Mouse (Mus musculus) embryonic stem cell, embryonic (primary cell): Measurements from ENCODE around the gene Traip.

Source experiments
- CTCF ChIA-PET, 4 experiments: fragments of 300-600 bp in 2 of 4; fragments of 350-600 bp in 2 of 4; sonication (Branson Sonifier 250); formaldehyde crosslinking; loops; one replicate each; lab custom pipeline; 2022; ENCODE audit warnings: inconsistent platforms in 2 of 4; lab: Charles Lee
- POLR2A ChIA-PET, 4 experiments: fragments of 300-600 bp in 2 of 4; fragments of 350-600 bp in 2 of 4; sonication (Branson Sonifier 250); formaldehyde crosslinking; loops; one replicate each; lab custom pipeline; 2022; ENCODE audit warnings: antibody characterized with exemption in 4 of 4, inconsistent platforms in 1 of 4; lab: Charles Lee

The Traip gene

DNA sequence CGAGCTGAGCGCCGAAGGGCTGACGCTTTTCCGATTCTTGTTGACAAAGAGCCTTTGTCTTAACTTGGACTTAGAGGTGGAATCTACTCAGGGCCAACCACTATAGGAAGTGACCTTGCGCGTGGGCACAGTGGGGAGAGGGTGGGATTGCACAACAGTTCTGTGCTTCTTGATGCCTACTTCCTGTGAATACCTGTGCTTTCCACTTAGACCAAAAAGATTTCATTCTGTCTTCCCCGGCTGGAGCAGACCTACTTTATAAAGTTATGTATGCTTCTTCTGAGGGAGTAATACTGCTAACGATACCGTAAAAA is at the start of gene Traip:
Traip (plus strand) TSS at position 215 of the 314 bp plus-strand sequence.
- CTCF ChIA-PET = interaction anchor here in 3 of 4 experiments (0.6 to 3.5 kb wide), 7 partner anchors 11 to 95 kb away, joined by 3 to 25 read pairs (median 4); partner anchors contain the start of gene Inka1 (in 1 of the 3)
- POLR2A ChIA-PET = interaction anchor here in 2 of 4 experiments (0.8 to 3.4 kb wide), 18 partner anchors 10 to 144 kb away, joined by 3 to 46 read pairs (median 4); partner anchors contain the start of genes Apeh (in 1 of the 2), Inka1 (in 1 of the 2), Ip6k1 (in 1 of the 2) and Mon1a (in 1 of the 2)

DNA sequence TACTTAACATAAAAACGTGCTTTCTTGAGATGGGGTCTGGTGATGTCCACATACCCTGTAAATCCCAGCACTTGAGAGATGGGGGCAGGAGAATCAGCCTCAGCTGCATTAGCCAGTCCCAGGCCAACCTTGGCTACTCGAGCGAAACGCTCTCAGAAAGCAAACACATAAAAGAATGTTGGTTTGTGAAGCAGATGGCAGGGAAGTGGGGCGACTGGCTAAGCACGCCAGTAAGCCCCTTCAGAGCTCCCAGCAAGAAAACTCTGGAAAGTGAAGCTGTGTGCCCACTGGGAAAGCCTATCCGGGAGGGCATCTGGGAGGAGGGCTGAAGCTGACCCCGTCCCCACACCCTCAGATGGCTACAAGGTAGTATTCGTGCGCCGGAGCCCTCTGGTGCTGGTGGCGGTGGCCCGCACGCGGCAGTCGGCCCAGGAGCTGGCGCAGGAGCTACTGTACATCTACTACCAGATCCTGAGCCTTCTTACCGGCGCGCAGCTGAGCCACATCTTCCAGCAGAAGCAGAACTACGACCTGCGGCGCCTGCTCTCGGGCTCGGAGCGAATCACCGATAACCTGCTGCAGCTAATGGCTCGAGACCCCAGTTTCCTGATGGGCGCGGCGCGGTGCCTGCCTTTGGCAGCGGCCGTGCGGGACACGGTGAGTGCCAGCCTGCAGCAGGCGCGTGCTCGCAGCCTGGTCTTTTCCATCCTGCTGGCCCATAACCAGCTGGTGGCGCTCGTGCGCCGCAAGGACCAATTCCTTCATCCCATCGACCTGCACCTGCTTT is 48.9 kb upstream of the Traip start:
- CTCF ChIA-PET = interaction anchor here (0.5 to 7.8 kb wide), 128 partner anchors 8 to 389 kb away, joined by 3 to 139 read pairs (median 4); partner anchors contain the start of genes Amigo3 (in 3 of the 4), Gm20661 (in 3 of the 4), Gmppb (in 3 of the 4) and Mon1a (in 3 of the 4)

DNA sequence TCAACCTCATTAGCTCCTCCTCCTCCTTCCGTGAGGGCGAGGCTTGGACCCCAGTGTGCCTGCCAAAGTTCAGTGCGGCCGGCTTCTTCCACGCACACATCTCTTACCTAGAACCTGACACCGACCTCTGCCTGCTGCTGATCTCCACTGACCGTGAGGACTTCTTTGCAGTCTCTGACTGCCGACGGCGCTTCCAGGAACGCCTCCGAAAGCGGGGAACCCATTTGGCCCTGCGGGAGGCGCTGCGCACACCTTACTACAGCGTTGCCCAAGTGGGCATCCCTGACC is 48.4 kb upstream of the Traip start:
- CTCF ChIA-PET = interaction anchor here (0.5 to 7.8 kb wide), 127 partner anchors 8 to 389 kb away, joined by 3 to 139 read pairs (median 4); partner anchors contain the start of genes Amigo3 (in 3 of the 4), Gm20661 (in 3 of the 4), Gmppb (in 3 of the 4) and Mon1a (in 3 of the 4)

More for the DNA sequence above, 48.9 kb upstream of the Traip start:
- POLR2A ChIA-PET = interaction anchor here (0.5 to 3.4 kb wide), 59 partner anchors 8 to 323 kb away, joined by 3 to 25 read pairs (median 4); partner anchors contain the start of genes Amigo3 (in 3 of the 4), Apeh (in 3 of the 4), Gmppb (in 3 of the 4) and Inka1 (in 3 of the 4)

DNA sequence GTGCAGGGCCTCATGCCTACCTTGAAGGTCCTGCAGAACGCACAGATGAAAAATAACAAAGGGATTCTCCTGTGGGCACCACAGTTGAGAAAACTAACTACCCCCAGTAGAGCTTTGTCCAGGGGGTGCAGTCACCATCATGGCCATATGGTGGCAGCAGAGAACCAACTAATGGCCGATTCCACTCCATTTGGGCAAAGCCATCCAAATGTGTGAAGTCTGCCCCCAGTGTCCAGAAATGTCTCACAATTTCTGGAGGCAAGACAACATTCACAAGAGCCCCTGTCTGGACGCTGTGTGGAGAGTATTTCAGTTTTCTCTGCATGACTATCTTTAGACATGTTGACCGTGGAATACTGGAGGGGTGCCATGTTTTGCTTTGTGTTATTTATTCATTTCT is 45.2 kb upstream of the Traip start:
- ChIA-PET POLR2A (interaction anchor here in 3 of 4 experiments (0.5 to 5.6 kb wide), 28 partner anchors 10 to 271 kb away, joined by 3 to 43 read pairs (median 4); partner anchors contain the start of genes Inka1 (in 3 of the 3), Amigo3 (in 2 of the 3) and Gmppb (in 1 of the 3)), CTCF (interaction anchor here (0.5 to 7.8 kb wide), 105 partner anchors 9 to 380 kb away, joined by 3 to 139 read pairs (median 4); partner anchors contain the start of genes Amigo3 (in 4 of the 4), Inka1 (in 3 of the 4), Ip6k1 (in 2 of the 4) and Mon1a (in 2 of the 4))

More for the DNA sequence above, 48.4 kb upstream of the Traip start:
- POLR2A ChIA-PET = interaction anchor here in 3 of 4 experiments (0.7 to 3.4 kb wide), 56 partner anchors 8 to 299 kb away, joined by 3 to 25 read pairs (median 5); partner anchors contain the start of genes Amigo3 (in 3 of the 3), Apeh (in 3 of the 3), Gmppb (in 3 of the 3) and Inka1 (in 3 of the 3)

DNA sequence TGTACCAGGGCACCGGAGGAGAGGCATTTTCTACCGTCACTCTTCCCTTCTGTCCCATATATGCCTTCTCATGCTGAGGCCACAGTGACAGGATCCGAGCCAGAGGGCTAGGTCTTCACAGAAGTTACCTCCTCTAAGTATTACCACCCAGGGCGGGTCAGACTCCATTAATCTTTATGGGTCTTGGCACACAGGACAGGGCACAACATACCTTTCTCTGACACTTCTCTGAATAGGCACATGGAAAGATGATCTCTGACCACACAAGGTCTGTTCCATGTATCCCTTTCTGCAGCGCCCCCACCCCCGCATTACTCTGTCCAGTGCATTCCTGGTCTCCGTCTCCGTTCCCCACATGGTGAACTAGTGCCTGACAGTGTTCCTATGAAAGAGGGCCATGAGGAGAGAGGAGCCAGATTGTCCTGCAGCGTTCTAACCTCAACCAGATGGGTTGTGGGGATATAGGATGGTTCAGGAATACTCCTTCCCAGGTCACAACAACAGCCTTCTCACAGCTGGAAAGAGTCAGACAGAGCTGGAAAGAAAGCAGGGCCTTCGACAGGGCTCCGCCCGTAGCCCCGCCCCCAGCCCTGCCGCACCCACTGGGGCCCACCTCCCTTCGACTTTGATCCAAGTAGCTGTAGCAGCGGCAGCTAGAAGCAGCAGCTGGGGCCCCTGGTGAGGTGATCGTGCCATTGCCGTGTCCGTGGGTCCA is 43.5 kb upstream of the Traip start, which contains the start of gene Mst1r:
Mst1r (plus strand) TSS at position 622 of the 715 bp plus-strand sequence.
- ChIA-PET POLR2A (interaction anchor here in 3 of 4 experiments (0.6 to 5.7 kb wide), 33 partner anchors 9 to 294 kb away, joined by 3 to 63 read pairs (median 4); partner anchors contain the start of genes Amigo3 (in 2 of the 3), Ip6k1 (in 2 of the 3), Rbm6 (in 2 of the 3) and Apeh (in 1 of the 3)), CTCF (interaction anchor here (0.6 to 7.8 kb wide), 41 partner anchors 8 to 378 kb away, joined by 3 to 139 read pairs (median 4); partner anchors contain the start of genes Amigo3 (in 2 of the 4), Apeh (in 1 of the 4), Bsn (in 1 of the 4) and Gmppb (in 1 of the 4))

DNA sequence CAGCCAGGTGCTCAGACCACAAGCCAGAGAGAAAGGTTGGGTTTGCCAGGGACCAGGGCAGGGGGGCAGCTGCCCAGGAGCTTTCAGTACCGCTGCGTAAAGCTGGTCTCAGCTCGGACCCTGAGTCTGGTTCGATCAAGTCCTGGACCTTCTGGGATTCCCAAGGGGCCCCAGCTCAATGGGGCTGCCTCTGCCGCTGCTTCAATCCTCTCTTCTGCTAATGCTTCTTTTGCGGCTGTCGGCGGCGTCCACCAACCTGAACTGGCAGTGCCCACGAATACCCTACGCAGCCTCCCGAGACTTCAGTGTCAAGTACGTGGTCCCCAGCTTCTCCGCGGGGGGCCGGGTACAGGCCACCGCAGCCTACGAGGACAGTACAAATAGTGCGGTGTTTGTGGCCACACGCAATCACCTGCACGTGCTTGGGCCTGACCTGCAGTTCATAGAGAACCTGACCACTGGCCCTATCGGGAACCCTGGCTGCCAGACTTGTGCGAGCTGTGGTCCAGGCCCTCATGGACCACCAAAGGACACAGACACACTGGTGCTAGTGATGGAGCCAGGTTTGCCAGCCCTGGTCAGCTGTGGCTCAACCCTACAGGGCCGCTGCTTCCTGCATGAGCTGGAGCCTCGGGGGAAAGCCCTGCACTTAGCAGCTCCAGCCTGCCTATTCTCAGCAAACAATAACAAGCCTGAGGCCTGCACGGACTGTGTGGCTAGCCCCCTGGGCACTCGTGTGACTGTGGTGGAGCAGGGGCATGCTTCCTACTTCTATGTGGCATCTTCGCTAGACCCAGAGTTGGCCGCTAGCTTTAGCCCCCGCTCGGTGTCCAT is 42.8 kb upstream of the Traip start:
- CTCF ChIA-PET = interaction anchor here (0.5 to 7.8 kb wide), 43 partner anchors 9 to 1827 kb away, joined by 3 to 139 read pairs (median 4); partner anchors contain the start of genes Amigo3 (in 2 of the 4), Apeh (in 1 of the 4), Bsn (in 1 of the 4) and Gmppb (in 1 of the 4)

DNA sequence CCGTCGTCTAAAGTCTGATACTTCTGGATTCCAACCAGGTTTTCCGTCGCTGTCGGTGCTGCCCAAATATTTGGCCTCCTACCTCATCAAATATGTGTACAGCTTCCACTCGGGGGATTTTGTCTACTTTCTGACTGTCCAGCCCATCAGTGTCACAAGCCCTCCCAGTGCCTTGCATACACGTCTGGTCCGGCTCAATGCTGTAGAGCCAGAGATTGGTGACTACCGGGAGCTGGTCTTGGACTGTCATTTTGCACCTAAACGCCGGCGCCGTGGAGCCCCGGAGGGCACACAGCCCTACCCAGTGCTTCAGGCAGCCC is 42.2 kb upstream of the Traip start:
- CTCF ChIA-PET = interaction anchor here (0.5 to 7.8 kb wide), 20 partner anchors 10 to 1827 kb away, joined by 3 to 139 read pairs (median 5); partner anchors contain the start of genes Amigo3 (in 2 of the 4) and Gmppb (in 1 of the 4)
- POLR2A ChIA-PET = interaction anchor here in 3 of 4 experiments (0.6 to 5.7 kb wide), 22 partner anchors 13 to 523 kb away, joined by 3 to 63 read pairs (median 4); partner anchors contain the start of genes Ip6k1 (in 2 of the 3), Rbm6 (in 2 of the 3), Amigo3 (in 1 of the 3) and Gm20661 (in 1 of the 3)

More for the DNA sequence above, 42.8 kb upstream of the Traip start:
- POLR2A ChIA-PET = interaction anchor here (0.6 to 5.7 kb wide), 38 partner anchors 8 to 524 kb away, joined by 3 to 63 read pairs (median 4); partner anchors contain the start of genes Amigo3 (in 2 of the 4), Ip6k1 (in 2 of the 4), Rbm6 (in 2 of the 4) and Apeh (in 1 of the 4)

DNA sequence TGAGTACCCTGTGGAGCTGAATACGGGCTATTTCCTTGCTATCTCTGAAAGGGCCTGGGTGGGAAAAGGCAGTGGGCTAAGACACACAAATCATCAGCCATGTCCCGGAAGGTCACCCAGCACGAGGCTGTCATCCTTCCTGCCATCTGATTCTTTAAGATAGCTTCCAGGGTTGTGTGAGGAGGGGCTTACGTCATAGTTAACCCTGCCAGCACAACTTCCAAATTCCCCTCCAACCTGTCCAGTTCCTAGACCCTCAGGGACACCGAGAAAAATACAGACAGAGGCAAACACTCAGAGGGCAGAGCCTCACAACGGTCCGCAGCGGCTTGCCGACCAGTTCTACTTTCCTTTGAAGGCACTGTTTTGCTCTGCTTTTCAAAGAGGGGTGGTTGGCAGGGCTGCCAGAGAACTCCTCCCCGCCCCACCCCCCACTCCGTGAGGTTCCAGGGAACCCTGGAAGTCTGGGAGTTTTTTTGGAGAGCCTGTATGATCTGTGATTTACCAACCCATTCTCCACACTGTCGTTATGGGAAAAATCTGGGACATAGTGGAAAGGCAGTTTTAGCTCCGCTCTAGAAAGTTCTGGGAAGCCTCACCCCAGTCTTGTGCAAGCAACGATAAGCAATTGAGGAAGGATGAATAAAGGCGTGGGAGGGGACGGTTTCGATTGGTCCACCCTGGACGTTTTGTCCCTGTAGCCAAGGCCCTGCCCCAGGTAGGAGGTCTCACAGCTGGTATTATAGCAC is 41.4 kb upstream of the Traip start:
- CTCF ChIA-PET = interaction anchor here (0.6 to 5.8 kb wide), 11 partner anchors 7 to 316 kb away, joined by 3 to 88 read pairs (median 4); no protein-coding TSS in a partner anchor
- POLR2A ChIA-PET = interaction anchor here in 2 of 4 experiments (0.6 to 5.7 kb wide), 12 partner anchors 12 to 192 kb away, joined by 3 to 63 read pairs (median 4); partner anchors contain the start of genes Amigo3 (in 1 of the 2), Gm20661 (in 1 of the 2) and Ip6k1 (in 1 of the 2)

DNA sequence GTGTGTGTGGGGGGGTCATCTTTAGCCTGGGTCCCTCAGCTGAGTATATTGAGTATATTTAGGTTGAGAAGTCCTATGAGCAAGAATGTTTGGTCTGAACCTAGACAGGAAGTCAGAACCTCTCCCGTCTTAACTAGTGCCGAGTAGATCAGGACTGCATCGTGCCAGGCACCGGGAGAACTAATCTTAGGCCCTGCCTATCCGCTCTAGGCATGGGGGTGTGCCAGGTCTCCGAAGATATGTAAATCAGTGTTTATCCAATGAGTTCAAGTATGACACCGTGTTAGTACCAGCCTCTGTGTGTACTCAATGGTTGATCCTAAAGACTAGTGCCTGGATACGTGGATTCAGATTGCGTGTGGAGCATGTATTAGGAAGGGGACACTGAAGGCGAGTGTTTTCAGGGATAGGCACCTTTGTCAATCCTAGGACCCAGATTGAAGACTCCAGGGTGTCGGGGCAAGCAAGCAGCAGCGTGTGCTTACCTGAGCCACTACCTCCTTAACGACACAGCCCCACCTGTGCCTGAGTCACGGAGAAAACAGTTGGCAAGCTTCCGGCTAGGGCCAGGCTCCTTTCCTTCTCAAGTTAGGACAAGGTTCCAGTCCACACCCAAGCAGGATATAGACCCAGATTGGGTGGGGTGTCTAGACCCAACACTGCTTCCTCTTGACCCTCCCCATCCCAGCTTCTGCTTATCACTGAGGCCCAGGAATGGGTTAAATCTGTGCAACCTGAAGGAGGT is 39.7 kb upstream of the Traip start:
- CTCF ChIA-PET = interaction anchor here in 2 of 4 experiments (0.9 to 5.8 kb wide), 4 partner anchors 9 to 53 kb away, joined by 3 to 88 read pairs (median 3); no protein-coding TSS in a partner anchor
- POLR2A ChIA-PET = interaction anchor here in 3 of 4 experiments (0.5 to 5.7 kb wide), 8 partner anchors 9 to 265 kb away, joined by 3 to 63 read pairs (median 3); partner anchors contain the start of gene Amigo3 (in 1 of the 3)

GRCm38 (mm10) chr9:107914764-107915420 is 35.0 kb upstream of the Traip start:
- POLR2A ChIA-PET = interaction anchor here in 2 of 4 experiments (0.6 to 1.6 kb wide), 9 partner anchors 8 to 71 kb away, joined by 3 to 4 read pairs (median 3); partner anchors contain the start of genes Inka1 (in 1 of the 2) and Mst1r (in 1 of the 2)
- CTCF ChIA-PET = interaction anchor here (0.5 to 6.2 kb wide), 14 partner anchors 8 to 222 kb away, joined by 3 to 38 read pairs (median 4); partner anchors contain the start of gene Mst1r (in 1 of the 4)

GRCm38 (mm10) chr9:107917895-107918608 is 31.9 kb upstream of the Traip start:
- CTCF ChIA-PET = interaction anchor here (0.6 to 6.2 kb wide), 8 partner anchors 12 to 247 kb away, joined by 3 to 38 read pairs (median 4); partner anchors contain the start of gene Mst1r (in 1 of the 4)

GRCm38 (mm10) chr9:107918884-107919283 is 31.1 kb upstream of the Traip start:
- ChIA-PET CTCF (interaction anchor here (0.6 to 6.2 kb wide), 9 partner anchors 12 to 247 kb away, joined by 3 to 38 read pairs (median 4); partner anchors contain the start of gene Mst1r (in 2 of the 4)), POLR2A (interaction anchor here in 3 of 4 experiments (0.6 to 9.2 kb wide), 6 partner anchors 10 to 44 kb away, joined by 3 to 63 read pairs (median 3); partner anchors contain the start of gene Mst1r (in 1 of the 3))

More at GRCm38 (mm10) chr9:107917895-107918608, 31.9 kb upstream of the Traip start:
- POLR2A ChIA-PET = interaction anchor here in 3 of 4 experiments (0.6 to 9.2 kb wide), 8 partner anchors 8 to 283 kb away, joined by 3 to 63 read pairs (median 3); partner anchors contain the start of genes Gnai2 (in 1 of the 3), Inka1 (in 1 of the 3) and Mst1r (in 1 of the 3)
